Mouse (Mus musculus): ENCODE measurements around the gene Lrrc27. TPM values are rescaled to one million over a fixed set of nuclear protein-coding genes. Genes with fewer than 3 reads are reported as not detected.
A peak's percentile ranks its signal among the peaks of the same experiment; 100 is the strongest.

The Lrrc27 gene
- total RNA-seq, 4 experiments from 2014 or later = 7.4 to 13.7 (median 8.4) TPM

DNA sequence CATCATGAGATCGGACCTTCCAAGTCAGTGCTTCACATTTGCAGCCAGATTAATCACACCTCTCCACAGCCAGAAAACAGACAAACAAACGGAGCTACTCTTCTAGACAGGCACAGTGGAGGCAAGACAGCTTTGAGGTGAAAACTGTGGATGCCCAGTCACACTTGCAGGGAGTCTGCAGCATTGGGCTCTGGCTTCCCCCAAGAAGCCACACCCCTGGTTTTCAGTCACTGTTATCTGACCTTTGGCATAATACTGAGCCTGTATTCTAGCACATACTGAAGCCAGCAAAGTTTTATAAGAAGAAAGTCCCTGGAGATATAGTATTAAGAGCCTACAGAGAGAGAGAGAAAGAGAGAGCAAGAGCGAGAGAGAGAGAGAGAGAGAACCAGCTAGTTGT is 26.6 kb downstream of the Lrrc27 start:
- DNase-seq (ENCODE audit: low spot score in 2 of 2) = no peak

DNA sequence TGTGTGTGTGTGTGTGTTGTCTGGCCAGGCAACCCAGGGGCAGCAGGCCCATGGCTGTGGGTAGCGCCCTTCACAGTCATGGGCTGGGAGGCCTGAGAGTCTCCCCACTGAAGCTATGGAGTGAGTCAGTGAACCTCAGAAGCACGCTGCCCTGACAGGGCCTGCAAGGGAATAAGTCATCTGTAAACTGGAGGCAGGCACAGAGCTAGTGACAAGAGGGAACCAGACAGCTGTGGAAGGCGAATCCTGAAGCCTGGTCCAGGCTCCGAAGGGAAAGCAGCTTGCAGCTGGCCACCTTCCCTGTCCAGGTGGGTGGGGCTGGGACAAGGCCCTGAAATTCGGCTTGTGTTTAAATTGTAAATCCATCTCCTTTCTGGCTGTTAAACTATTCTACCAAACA is 33.3 kb downstream of the Lrrc27 start:
- DNase-seq (ENCODE audit: low spot score in 2 of 2) = no peak

DNA sequence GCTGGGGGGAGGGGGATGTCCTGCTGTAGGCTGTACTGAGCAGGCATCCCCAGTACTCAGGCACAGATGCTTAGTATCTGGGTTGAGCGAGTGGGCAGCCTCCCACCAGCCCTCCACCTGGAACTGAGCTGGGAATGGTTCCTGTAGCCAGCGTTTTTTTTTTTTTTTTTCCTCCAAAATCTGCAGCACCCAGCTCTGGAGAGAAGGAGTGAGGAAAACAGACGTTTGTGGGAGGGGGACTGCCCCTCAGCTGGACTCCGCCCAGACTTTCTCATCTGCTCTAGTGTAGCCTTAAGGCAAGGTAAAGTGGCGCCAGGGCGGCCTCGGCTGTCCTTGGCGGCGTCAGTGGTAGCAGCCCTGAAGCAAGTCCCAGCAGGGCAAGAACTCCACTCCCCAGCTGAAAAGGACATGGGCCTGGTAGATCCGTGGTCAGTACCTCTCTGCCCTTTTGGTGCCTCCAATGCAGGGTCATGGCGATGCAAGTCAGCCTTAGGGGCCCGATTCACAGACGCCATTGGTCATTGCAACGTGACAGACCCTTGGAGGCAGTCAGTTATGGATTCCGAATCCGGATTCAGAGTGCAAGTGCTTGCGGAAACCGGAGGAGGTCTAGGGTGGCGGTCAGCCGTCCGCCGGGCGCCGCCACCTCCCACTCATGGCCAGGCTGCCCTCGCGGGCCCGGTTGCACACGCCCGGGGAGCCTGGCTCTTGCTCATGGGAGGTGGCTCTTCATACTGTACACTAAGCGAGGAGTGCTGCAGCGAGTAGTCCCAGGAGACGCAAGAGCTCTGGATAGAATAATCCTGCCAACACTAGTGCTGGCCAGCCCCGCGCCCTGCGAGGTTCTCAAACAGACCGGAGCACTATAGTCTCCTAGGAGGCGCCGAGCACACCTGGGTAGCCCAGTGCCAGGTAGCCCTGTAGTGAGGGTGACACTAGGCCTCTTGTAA is 34.4 kb downstream of the Lrrc27 start:
- DNase-seq (ENCODE audit: low spot score in 2 of 2) = peak; percentile 30 to 85

DNA sequence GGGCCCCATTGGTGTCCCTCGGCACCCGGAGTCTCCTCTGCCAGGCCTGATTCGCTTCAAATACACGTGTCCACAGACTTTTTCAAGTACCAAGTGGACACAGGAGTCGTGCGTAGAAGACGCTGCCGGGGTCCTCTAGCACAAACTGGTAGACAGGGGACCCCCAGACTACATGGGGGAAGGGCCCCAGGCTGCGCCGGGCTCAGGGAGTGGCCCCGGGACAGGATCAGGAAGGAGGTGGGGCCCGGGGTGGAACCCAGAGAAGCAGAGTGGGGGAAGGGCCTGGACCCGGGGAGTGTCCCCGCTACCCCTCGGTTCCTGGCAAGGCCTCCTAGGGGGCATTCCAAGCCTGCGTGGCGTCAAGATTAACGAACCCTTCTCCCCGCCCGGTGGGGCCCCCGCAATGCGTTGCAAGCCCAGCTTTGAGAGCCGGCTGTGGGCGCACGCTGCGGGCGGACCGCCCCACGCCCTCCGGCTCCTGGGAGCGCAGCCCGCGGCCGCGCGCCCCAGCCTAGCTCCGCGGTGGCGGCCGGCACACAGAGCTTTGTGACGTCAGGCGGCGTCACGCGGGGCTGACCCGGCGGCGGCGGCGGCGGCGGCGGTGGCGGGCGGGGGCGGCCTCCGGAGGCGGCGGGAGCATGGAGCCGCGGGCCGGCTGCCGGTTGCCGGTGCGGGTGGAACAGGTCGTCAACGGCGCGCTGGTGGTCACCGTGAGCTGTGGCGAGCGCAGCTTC is 35.3 kb downstream of the Lrrc27 start, which contains the start of gene Pwwp2b:
Gene Pwwp2b, plus strand, starts transcription at position 602 of the 734 bp plus-strand sequence.
- peak; percentile 41 to 64 for DNase-seq (ENCODE audit: low spot score in 2 of 2)

DNA sequence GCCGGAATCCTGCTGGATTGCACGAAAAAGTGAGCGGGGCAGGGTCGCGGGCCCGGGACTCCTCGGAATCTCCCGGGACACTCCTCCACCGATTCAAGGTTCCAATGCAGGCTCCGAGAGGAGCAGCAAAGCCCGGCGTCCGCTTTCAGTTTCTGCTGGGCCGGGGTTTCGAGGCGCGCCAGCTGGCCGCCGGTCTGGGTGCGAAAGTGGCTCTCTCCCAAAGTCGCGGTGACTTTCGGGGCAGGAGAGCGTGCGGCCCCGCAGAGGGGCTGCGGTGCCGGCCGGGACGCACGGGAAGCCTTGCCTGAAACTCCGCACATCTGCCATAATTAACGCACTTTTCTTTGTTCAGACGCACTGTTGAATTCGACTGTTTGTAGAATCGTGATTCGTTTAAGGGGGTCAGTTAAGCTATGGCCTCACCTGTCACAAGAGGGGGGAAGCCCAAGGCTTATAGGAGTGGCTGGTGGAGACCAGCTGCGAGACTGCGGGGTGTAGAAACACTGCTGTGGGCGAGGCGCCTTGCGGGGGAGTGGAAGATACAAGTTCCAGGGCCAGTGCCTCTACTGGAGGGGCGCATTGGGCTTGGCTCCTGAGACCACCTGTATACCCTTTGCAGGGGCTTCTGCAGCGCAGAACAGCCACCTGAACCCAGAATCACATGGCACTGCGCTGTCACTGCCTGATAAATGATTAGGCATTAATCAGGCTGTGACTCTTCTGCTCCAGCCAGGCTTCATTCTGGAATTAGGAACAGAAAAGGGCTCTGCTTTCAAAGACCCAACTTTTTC is 36.0 kb downstream of the Lrrc27 start:
- peak in 1 of 2 experiments; percentile 34 for DNase-seq (ENCODE audit: low spot score in 2 of 2)

DNA sequence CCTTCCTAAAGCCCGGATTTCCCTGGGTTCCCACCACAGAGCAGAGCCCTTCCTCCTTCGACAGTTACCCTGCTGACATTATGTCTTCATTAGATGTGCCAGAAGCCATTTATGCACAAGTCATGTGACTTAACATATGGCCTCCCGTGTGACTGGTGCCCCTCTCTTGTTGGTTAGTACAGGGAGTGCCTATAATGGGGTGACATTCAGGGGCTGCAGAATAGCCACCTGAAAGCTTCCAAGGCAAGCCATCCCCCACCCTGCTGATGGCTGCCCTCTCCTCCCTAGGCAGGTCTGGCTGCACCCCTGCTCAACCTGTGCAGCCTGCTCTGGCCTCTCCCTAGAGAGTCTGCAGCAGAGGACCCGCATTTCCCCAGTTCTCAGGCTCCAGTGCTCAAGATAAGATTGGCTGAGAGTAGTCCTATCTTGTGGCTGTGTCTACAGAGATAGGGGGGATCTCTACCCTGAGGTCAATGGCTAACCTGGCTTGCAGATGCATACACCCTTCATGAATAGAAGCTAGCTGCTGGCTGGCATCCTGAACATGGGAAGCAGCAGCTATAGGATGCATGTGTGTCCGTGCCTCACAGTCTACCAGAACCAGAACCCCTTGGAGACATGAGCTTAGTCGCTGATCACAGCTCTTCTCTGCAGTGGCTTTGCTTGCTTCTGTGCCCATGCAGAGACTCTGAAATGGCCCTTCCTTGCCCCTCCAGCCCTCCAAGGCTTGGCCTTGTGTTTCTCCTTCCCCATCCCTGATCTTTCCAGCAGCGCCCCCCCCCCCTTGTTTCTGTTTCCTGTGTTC is 36.8 kb downstream of the Lrrc27 start:
- DNase-seq (ENCODE audit: low spot score in 2 of 2) = no peak

DNA sequence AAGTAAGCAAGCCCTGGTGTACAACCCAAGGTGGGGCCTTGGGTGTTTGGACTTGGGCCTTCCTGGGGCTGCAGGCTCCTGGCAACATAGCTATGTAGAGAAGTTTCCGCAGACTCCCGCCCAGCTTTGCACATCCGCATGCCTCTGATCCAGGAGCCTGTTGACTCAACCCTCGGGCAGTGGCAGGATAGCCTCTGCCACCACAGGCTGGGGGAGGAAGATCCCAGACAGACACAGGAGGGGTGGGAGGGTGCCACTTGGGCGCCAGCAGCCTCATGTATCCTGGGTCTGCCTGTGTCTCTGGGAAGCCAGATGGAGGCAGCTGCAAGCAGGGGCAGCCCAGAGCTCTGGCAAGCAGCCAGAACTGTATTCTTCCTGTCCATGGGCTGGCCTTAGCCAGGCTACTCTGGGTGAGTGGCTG is 39.1 kb downstream of the Lrrc27 start:
- DNase-seq (ENCODE audit: low spot score in 2 of 2) = no peak

DNA sequence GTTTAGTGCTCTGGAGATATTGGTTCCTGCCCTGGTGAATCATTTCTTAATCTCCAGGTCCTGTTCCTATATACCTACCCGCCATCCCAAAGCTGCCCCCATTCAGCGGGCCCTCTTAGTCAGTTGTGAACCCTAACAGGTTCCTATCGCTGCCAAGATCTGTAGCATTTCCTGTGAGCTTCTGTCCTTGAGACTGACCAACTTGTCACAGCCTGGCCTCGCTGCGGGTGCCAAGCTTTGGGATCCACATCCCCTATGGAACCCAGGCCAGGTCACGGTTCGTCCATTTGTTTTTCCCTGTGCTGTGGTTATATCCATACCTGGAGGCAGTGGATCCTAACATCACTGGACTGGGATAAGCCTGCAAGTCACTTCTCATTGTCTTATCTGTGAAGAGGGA is 39.8 kb downstream of the Lrrc27 start:
- no peak for DNase-seq (ENCODE audit: low spot score in 2 of 2)

DNA sequence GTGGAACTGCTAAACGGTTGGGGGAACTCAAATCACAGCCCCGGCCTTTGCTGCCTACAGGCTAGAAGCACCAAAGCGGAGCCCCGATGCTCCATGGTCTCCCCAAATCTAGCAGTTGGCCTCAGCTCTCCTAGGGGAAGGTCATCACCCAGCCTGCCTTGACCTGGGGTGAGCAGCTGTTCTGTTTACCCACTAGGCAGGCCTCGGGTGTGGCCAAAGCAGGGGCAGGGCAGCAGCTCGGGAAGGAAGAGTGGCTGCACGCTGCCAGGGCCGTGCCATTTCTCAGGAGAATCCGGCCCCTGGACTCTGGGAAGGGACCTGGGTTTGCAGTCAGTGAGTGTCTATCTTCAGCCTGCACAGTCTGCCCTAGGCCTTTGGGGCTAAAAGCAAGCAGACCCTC is 40.2 kb downstream of the Lrrc27 start:
- DNase-seq (ENCODE audit: low spot score in 2 of 2) = no peak

DNA sequence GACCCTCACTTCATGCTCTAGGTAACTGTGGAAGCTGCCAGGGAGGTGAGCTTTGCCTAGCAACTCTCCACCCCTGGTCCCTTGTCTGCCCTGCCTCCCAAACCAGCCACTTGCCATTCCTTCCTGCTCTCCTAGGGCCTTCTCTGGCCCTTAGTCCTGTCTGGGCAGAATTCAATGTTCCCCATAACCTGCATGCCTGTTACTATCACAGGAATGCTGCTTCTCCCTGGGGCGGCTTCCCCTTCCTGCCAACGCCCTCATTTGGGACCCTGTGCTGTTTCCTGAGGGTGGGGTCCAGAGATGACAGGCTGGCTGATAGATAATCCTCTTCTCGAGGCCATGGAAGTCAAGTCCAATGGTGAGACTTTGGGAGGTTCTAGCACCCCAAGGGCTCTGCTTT is 40.7 kb downstream of the Lrrc27 start:
- no peak for DNase-seq (ENCODE audit: low spot score in 2 of 2)

DNA sequence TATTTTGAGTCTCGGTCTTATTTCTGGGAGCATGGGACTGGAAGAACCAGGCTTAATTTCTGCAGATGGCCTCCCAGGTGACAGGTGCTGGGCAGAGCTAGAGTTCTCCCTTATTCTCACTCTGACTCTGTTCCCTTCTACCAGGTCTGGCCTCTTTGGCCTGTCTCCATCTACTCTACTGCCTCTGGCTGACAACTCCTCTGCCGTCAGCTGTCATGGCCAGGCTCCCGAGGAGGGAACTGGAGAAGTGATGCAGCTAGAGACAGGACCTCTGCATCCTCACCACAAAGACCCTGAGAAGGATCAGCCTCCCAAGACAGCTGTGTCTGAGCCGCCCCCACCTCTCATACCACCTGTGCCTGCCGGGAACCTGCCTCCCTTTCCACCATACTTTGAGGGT is 41.8 kb downstream of the Lrrc27 start:
- DNase-seq (ENCODE audit: low spot score in 2 of 2) = no peak

DNA sequence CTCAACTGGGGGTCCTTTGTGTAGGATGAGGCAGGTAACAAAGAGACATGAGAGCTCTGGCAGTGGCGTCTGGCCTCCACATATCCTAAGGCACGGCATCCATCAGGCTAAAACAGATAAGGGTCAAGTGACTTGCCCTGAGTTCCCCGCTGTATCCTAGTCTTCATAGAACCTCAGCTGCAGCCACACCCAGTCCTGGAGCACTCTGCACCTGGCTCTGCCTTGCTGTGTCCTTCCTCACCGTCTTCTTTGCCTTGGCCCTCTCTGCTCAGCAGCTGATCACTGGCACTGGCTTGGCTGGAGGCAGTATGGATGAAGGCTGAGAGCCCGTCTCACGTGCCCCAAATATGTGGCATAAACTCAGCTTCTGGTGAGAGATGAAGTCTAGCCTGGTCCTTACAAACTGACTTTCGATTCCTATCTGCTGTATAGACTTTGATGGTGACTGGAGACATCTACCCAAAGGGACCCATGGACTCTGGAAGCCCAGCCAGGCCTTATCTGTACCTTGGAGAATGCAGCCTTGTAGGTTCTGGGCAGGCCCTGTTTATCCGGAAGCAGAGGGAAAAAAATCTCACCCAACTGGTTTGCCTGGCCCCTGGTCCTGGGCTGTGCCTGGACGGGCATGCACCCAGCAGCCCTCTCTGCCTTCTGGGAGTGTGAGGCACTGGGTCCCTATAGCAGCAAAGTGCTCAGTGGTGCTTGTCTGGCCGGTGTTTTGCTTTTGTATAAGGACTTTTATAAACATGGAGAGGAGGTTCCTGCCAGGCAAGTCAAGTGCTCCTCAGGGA is 45.2 kb downstream of the Lrrc27 start:
- no peak for DNase-seq (ENCODE audit: low spot score in 2 of 2)

DNA sequence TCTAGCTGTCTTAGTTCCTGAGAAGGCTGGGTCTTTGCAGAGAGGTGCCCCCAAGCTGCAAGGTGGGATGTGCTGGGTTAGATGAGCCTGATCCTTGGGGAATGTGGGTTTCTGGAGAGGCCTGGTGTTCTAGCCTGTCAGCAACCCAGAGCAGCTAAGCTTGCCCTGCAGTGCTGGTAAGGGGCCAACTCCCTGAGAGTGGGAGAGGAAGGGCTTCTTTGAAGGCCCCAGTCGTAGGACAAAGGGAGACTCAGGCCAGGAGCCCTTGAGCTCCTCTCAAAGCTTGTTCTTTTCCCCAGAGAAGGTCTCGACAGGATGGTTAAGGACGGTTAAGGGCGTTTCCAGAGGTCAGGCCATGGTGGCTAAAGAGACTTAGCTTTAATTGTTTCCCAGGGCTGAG is 51.5 kb downstream of the Lrrc27 start:
- DNase-seq (ENCODE audit: low spot score in 2 of 2) = no peak

DNA sequence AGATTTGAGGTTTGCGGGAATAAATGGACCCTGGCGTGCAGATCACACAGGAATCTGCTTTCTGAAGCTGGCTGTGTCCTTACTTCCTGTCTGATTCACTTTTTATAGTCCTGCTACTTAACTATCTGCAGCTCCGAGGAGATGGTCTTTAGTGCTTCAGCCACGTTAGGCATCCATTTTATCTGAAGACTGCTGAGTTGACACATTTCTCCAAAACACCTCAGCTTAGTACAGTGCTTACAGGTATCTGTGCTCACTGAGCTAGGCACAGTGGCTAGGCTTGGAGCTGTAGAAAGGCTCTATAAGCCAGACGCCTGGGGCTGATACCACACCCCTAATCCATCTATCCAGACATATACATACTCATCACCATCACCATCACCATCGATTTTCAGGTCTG is 52.8 kb downstream of the Lrrc27 start:
- no peak for DNase-seq (ENCODE audit: low spot score in 2 of 2)

DNA sequence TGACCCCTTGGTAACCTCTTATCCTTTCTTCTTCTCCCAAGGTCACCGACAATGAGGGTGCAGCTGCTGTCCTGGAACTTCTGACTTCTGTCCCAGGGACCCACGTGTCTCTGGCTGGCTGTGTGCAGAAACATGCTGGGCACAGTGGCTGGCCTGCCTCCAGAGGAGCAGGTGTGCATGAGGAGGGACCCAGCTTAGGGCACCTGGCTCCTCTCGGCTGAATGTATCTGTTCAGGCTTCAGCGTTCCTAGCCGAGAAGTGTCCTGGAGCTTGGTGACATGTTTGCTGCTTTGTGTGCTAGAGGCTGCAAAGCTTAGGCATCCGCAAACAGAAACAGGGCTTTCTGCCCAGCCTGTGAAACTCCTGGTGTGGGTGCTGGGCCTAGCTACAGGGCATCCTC is 53.6 kb downstream of the Lrrc27 start:
- DNase-seq (ENCODE audit: low spot score in 2 of 2) = no peak

DNA sequence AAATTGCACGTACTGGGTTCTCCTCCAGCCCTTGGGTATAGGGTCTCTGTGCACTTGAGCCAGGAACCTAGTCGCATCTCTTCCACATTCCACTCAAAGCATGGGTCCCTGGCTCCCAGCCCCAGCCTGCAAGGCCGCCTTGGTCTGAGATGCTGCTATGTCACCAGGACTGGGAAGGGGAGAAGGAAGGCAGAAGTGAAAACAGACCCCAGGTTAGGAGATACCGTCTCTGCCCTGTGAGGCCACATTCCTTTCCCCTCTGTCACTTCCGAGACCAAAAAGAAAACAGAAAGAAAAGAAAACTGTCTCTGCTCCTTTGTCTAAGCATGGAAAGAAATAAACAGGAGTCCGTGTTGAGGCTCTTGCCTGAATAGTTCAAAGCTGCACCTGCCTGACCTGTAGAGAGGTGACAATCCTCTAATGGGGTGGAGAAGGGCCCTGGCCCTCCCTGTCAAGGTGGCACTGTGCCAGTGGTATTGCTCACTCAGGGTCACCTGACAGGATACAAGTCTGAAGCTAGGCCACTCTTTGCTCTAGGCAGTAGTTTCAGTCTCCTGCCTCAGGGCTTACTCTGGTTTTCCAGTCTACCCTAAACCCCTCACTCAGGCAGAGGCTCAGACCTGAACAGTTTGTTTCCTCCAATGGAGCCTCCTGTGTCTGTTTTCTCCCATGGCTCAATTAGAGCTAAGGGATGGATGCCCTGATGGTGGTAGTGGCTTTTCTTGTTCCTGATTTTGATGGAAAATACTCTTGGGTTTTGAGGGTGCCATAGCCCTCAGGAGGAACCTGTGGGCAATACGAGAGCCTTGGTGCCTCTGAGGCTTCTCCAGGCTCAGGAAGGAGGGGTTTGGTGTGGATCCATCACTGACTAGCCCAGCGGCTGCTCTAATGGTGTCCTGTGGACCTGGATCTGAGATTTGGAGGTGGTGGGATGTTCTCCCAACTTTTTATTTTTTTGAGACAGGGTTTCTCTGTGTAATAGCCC is 54.4 kb downstream of the Lrrc27 start:
- DNase-seq (ENCODE audit: low spot score in 2 of 2) = no peak

DNA sequence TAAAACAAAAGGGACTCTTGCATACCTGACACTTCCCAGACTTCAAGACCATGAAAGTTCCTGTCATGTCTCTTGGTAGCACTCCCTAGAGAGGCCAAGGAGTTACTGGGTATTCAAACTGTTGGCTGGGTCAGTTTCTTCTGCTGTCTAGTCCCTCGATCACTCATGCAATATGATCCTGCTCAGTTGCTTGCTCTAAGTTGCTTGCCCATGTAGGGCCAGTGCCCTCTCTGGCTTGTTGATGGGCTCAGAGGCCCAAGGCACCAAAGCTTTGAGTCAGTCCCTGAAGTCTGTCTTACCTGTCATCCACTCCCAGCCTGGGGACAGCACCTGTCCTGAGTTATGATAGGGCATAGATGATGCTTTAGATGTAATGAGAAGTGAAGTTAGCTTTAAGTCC is 58.0 kb downstream of the Lrrc27 start:
- no peak for DNase-seq (ENCODE audit: low spot score in 2 of 2)

DNA sequence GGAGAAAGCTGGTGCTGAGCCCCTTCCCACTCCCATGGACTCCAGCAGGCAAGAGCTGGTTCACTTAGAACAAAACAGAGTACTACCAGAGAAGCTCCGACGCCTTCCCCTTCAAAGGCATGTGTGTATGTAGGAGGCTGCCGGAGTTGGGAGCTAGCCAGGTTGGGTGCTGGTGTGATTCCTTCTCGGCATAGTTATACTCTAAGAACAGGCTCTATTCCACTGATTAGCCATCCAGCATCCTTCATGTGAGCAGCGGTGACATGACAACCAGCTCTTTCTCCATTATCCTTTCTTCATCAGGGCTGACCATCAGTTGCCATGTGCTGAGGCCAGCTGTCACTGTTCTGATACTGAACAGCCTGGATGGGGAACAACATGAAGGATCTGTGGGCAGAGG is 59.1 kb downstream of the Lrrc27 start:
- DNase-seq (ENCODE audit: low spot score in 2 of 2) = peak in 1 of 2 experiments; percentile 73

Data from left cerebral cortex, adult 8-10 months (tissue).